In the genomic region with DNA sequence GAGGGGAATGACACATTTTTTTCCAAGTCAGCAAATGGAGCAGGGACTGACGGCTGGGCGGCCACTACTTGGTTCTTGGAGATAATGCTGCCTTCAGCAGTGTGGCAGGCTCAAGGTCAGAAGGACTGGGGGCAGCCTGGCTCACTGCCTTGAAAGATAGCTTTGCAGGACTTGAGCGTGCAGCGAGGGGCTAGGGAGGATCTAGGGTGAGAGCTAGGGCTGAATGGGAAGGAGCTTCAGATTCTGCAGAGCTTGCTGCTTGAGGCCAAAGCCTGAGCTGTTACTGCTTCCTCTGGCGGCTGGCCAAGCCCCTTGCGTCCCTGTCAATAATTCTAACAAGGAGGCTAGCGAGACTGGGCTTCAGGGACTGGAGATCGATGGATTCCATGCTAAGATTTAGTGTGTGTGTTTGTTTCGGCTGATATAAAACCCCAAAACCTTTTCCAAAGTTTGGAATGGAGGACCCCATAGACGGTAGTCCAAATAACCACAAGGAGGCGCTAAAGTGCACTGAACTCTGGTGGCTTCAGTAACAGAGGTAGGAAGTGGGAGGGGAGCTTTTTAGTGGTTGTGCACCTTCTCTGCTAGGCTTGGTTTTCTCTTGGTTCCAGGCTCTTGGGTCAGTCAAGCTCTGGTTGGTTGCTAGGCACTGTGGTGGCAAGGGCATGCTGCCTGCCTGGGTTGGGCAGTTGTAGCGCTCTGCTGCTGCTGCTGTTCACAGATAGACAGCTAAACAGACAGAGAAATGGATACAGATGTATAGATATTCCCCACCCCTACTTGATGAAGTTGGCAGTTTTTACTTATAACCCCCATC, we compare ENCODE assay signal across 9 mouse cellular contexts. TPM values are rescaled to one million over a fixed set of nuclear protein-coding genes. Genes with fewer than 3 reads are reported as not detected.
A peak's percentile ranks its signal among the peaks of the same experiment; 100 is the strongest.
DNase-seq lines count a peak whose midpoint lies in the region; ATAC-seq and TF ChIP-seq lines count a peak whose summit lies in the region.
"Had no signal": no experiment of that assay in that cellular context is flagged by ENCODE, and none has a peak within 500 bp of the region (broad histone marks: within the 10 kb centered on the region; RNA-seq: fewer than 3 reads in every experiment).

No protein-coding gene starts in this region.

- peak overlapping the region; percentile 100 for H3K27ac ChIP-seq in embryonic facial prominence, embryonic 15.5 days (replicated peaks)
- peak overlapping the region; percentile 100 for H3K27ac ChIP-seq in heart, embryonic 11.5 days (ENCODE audit: low read depth, low read length)
- H3K27ac ChIP-seq in kidney, embryonic 14.5 days (ENCODE audit: low read depth, low read length): peak overlapping the region; percentile 100
- peak overlapping the region; percentile 84 for H3K27ac ChIP-seq in liver, adult 2 months (replicated peaks; ENCODE audit: insufficient read depth, low read depth, low read length)
- peak overlapping the region; percentile 100 for H3K27ac ChIP-seq in stomach, embryonic 14.5 days (ENCODE audit: low read length)

- peak; percentile 1; the same call in 1 of the 2 replicates for TF ChIP-seq CTCF in liver, adult 2 months (IDR thresholded peaks at IDR 0.05; ENCODE audit: low read depth, low read length)

- H3K36me3 ChIP-seq in embryonic facial prominence, embryonic 15.5 days: peaks cover 42% of the 10 kb centered on the region
- peaks cover 24% of the 10 kb centered on the region for H3K36me3 ChIP-seq in heart, embryonic 11.5 days (ENCODE audit: control insufficient read depth, insufficient read depth, low read length)
- peaks cover 59% of the 10 kb centered on the region for H3K36me3 ChIP-seq in kidney, embryonic 14.5 days (ENCODE audit: control insufficient read depth, insufficient read depth, low read length)
- H3K36me3 ChIP-seq in liver, adult 2 months (ENCODE audit: control insufficient read depth, insufficient read depth, low read length): peaks cover 4% of the 10 kb centered on the region; the same call in 1 of the 2 replicates
- H3K36me3 ChIP-seq in stomach, embryonic 14.5 days (ENCODE audit: control insufficient read depth, insufficient read depth, low read length): peaks cover 38% of the 10 kb centered on the region

- peak overlapping the region; percentile 31 for H3K9ac ChIP-seq in embryonic facial prominence, embryonic 15.5 days
- H3K9ac ChIP-seq in heart, embryonic 11.5 days (ENCODE audit: low read depth, low read length): peak overlapping the region; percentile 89
- H3K9ac ChIP-seq in kidney, embryonic 14.5 days (ENCODE audit: low read depth, low read length): peak overlapping the region; percentile 50; the same call in 1 of the 2 replicates
- peak overlapping the region; percentile 26; the same call in 1 of the 2 replicates for H3K9ac ChIP-seq in liver, adult 2 months (ENCODE audit: low read depth, low read length)
- H3K9ac ChIP-seq in stomach, embryonic 14.5 days (replicated peaks; ENCODE audit: low read depth, low read length): no peak overlapping the region; the same call in 1 of the 2 replicates

- peak; percentile 85 for DNase-seq in CD4-positive helper T cell, adult 2 months (ENCODE audit: low read depth, low spot score)
- peak; percentile 24 to 51 for DNase-seq in adrenal gland, postnatal 4 days (ENCODE audit: low spot score in 2 of 2)
- peak; percentile 40 for DNase-seq in liver, adult 2 months (ENCODE audit: extremely low read depth, low read depth, low spot score)

- H3K9me3 ChIP-seq in embryonic facial prominence, embryonic 15.5 days (replicated peaks): no peaks in the 10 kb centered on the region
- no peaks in the 10 kb centered on the region for H3K9me3 ChIP-seq in heart, embryonic 11.5 days (replicated peaks; ENCODE audit: control insufficient read depth, low read length)
- no peaks in the 10 kb centered on the region for H3K9me3 ChIP-seq in kidney, embryonic 14.5 days (ENCODE audit: control insufficient read depth, low read length)
- H3K9me3 ChIP-seq in stomach, embryonic 14.5 days (ENCODE audit: control insufficient read depth, low read depth, low read length): no peaks in the 10 kb centered on the region

- H3K79me2 ChIP-seq in liver, adult 2 months (ENCODE audit: control insufficient read depth, insufficient read depth, low read length): no peaks in the 10 kb centered on the region

- peak overlapping the region; percentile 53 for H3K4me2 ChIP-seq in embryonic facial prominence, embryonic 15.5 days (replicated peaks)
- peak overlapping the region; percentile 86 for H3K4me2 ChIP-seq in heart, embryonic 11.5 days
- H3K4me2 ChIP-seq in kidney, embryonic 14.5 days (replicated peaks; ENCODE audit: low read depth, low read length): peak overlapping the region; percentile 57
- peak overlapping the region; percentile 74 for H3K4me2 ChIP-seq in stomach, embryonic 14.5 days (replicated peaks; ENCODE audit: low read depth, low read length)

- TF ChIP-seq POLR2A in liver, adult 2 months (IDR thresholded peaks at IDR 0.05; ENCODE audit: extremely low read depth, insufficient read depth, low read length): no peak

- peak; percentile 46 for ATAC-seq in embryonic facial prominence, embryonic 15.5 days (ENCODE audit: insufficient number of reproducible peaks, low FRiP score, low TSS enrichment, low read depth)
- peak; percentile 50 for ATAC-seq in heart, embryonic 11.5 days (replicated peaks; ENCODE audit: insufficient number of reproducible peaks, low FRiP score, low TSS enrichment)
- peak; percentile 15 for ATAC-seq in kidney, embryonic 14.5 days (ENCODE audit: low FRiP score, low TSS enrichment)
- ATAC-seq in monocyte, adult 5-6 weeks (replicated peaks; ENCODE audit: insufficient number of reproducible peaks, low FRiP score, low TSS enrichment, poor library complexity, severe bottlenecking): peak; percentile 83
- peak; percentile 38 for ATAC-seq in stomach, embryonic 14.5 days (ENCODE audit: insufficient number of reproducible peaks, insufficient read depth, low FRiP score, low read depth)

- 6% methylated on average over 12 of the region's 12 CpGs for WGBS in embryonic facial prominence, embryonic 15.5 days
- WGBS in heart, embryonic 11.5 days (ENCODE audit: insufficient replicate concordance): 11% methylated on average over 12 of the region's 12 CpGs
- WGBS in kidney, embryonic 14.5 days: 9% methylated on average over 12 of the region's 12 CpGs
- WGBS in liver, adult 2 months: 37% methylated on average over 12 of the region's 12 CpGs
- WGBS in stomach, embryonic 14.5 days: 9% methylated on average over 12 of the region's 12 CpGs

- H3K4me3 ChIP-seq in embryonic facial prominence, embryonic 15.5 days (replicated peaks): peak overlapping the region; percentile 29; the same call in 1 of the 2 replicates
- H3K4me3 ChIP-seq in heart, embryonic 11.5 days (ENCODE audit: low read depth, low read length): peak overlapping the region; percentile 25; the same call in 1 of the 2 replicates
- peak overlapping the region; percentile 9; the same call in 1 of the 2 replicates for H3K4me3 ChIP-seq in kidney, embryonic 14.5 days (ENCODE audit: low read length)
- H3K4me3 ChIP-seq in liver, adult 2 months (ENCODE audit: insufficient read depth, low read depth, low read length): peak overlapping the region; percentile 12; the same call in 1 of the 2 replicates
- H3K4me3 ChIP-seq in stomach, embryonic 14.5 days (ENCODE audit: low read depth, low read length): no peak overlapping the region
- H3K4me3 ChIP-seq: erythroblast, embryonic 14.5 days had no signal

- no peaks in the 10 kb centered on the region for H3K27me3 ChIP-seq in embryonic facial prominence, embryonic 15.5 days
- no peaks in the 10 kb centered on the region for H3K27me3 ChIP-seq in heart, embryonic 11.5 days (ENCODE audit: control insufficient read depth, insufficient read depth, low read length)
- no peaks in the 10 kb centered on the region for H3K27me3 ChIP-seq in kidney, embryonic 14.5 days (ENCODE audit: control insufficient read depth, insufficient read depth, low read length)
- H3K27me3 ChIP-seq in liver, adult 2 months (ENCODE audit: control insufficient read depth, insufficient read depth, low read length): no peaks in the 10 kb centered on the region
- no peaks in the 10 kb centered on the region for H3K27me3 ChIP-seq in stomach, embryonic 14.5 days (ENCODE audit: control insufficient read depth, insufficient read depth, low read length)

- peaks cover 65% of the 10 kb centered on the region for H3K4me1 ChIP-seq in embryonic facial prominence, embryonic 15.5 days
- H3K4me1 ChIP-seq in heart, embryonic 11.5 days (ENCODE audit: control insufficient read depth, insufficient read depth, low read length): peaks cover 67% of the 10 kb centered on the region
- peaks cover 62% of the 10 kb centered on the region for H3K4me1 ChIP-seq in kidney, embryonic 14.5 days (ENCODE audit: control insufficient read depth, insufficient read depth, low read length)
- peaks cover 4% of the 10 kb centered on the region; the same call in 1 of the 2 replicates for H3K4me1 ChIP-seq in liver, adult 2 months (ENCODE audit: control insufficient read depth, insufficient read depth, low read length)
- peaks cover 62% of the 10 kb centered on the region for H3K4me1 ChIP-seq in stomach, embryonic 14.5 days (ENCODE audit: control insufficient read depth, insufficient read depth, low read length)

RNA-seq across cellular contexts. Expression of a gene that starts 25.1 kb away (rescaled TPM):
- 100 to 1,000 TPM; 165 to 169 TPM for total RNA-seq in adrenal gland, postnatal 4 days (2021)
- 146 and 154 TPM in 2 replicates for polyA plus RNA-seq in embryonic facial prominence, embryonic 15.5 days (2015; fragmentation: Nextera tagmentation; extraction: Ambion mirVana)
- 50.3 and 63.5 TPM in 2 replicates for polyA plus RNA-seq in heart, embryonic 11.5 days (2014; fragmentation: Nextera tagmentation; extraction: Ambion mirVana)
- polyA plus RNA-seq in kidney, embryonic 14.5 days (2014; fragmentation: Nextera tagmentation; extraction: Ambion mirVana): 92.3 and 96.0 TPM in 2 replicates
- total RNA-seq in liver, adult 2 months (2014; rRNA removed): 18.3 and 25.1 TPM in 2 replicates
- polyA plus RNA-seq in liver, adult 2 months (2012; rRNA removed): 48.9 and 54.3 TPM in 2 replicates
- total RNA-seq in monocyte, adult 5-6 weeks (2017): 23.0 to 45.8 TPM (median 34.5 TPM) in 3 replicates
- 82.6 and 85.4 TPM in 2 replicates for polyA plus RNA-seq in stomach, embryonic 14.5 days (2014; fragmentation: Nextera tagmentation; extraction: Ambion mirVana)

RNA-seq across cellular contexts. Expression of a gene that starts 25.3 kb away (rescaled TPM):
- 10 to 100 TPM; 77.6 to 90.3 TPM for total RNA-seq in adrenal gland, postnatal 4 days (2021)
- polyA plus RNA-seq in embryonic facial prominence, embryonic 15.5 days (2015; fragmentation: Nextera tagmentation; extraction: Ambion mirVana): 29.4 and 32.1 TPM in 2 replicates
- polyA plus RNA-seq in heart, embryonic 11.5 days (2014; fragmentation: Nextera tagmentation; extraction: Ambion mirVana): 61.5 and 66.0 TPM in 2 replicates
- polyA plus RNA-seq in kidney, embryonic 14.5 days (2014; fragmentation: Nextera tagmentation; extraction: Ambion mirVana): 21.4 and 30.6 TPM in 2 replicates
- total RNA-seq in liver, adult 2 months (2014; rRNA removed): 9.2 and 24.3 TPM in 2 replicates
- 65.2 and 92.6 TPM in 2 replicates for polyA plus RNA-seq in liver, adult 2 months (2012; rRNA removed)
- total RNA-seq in monocyte, adult 5-6 weeks (2017): 5.1 to 16.4 TPM (median 6.8 TPM) in 3 replicates
- polyA plus RNA-seq in stomach, embryonic 14.5 days (2014; fragmentation: Nextera tagmentation; extraction: Ambion mirVana): 27.3 and 30.0 TPM in 2 replicates

RNA-seq across cellular contexts. Expression of a gene that starts 33.1 kb away (rescaled TPM):
- 10 to 100 TPM; 10.6 to 11.6 TPM for total RNA-seq in adrenal gland, postnatal 4 days (2021)
- 2.2 and 3.0 TPM in 2 replicates for polyA plus RNA-seq in embryonic facial prominence, embryonic 15.5 days (2015; fragmentation: Nextera tagmentation; extraction: Ambion mirVana)
- 2.4 TPM in 2 replicates for polyA plus RNA-seq in heart, embryonic 11.5 days (2014; fragmentation: Nextera tagmentation; extraction: Ambion mirVana)
- 5.5 and 7.2 TPM in 2 replicates for polyA plus RNA-seq in kidney, embryonic 14.5 days (2014; fragmentation: Nextera tagmentation; extraction: Ambion mirVana)
- total RNA-seq in liver, adult 2 months (2014; rRNA removed): 0.54 and 0.55 TPM in 2 replicates
- 1.1 TPM in 2 replicates for polyA plus RNA-seq in liver, adult 2 months (2012; rRNA removed)
- 0.29 to 1.8 TPM (median 1.7 TPM) in 3 replicates for total RNA-seq in monocyte, adult 5-6 weeks (2017)
- 2.8 and 3.1 TPM in 2 replicates for polyA plus RNA-seq in stomach, embryonic 14.5 days (2014; fragmentation: Nextera tagmentation; extraction: Ambion mirVana)

RNA-seq across cellular contexts. Expression of a gene that starts 48.9 kb away (rescaled TPM):
- 10 to 100 TPM; 25.9 to 33.9 TPM for total RNA-seq in adrenal gland, postnatal 4 days (2021)
- polyA plus RNA-seq in embryonic facial prominence, embryonic 15.5 days (2015; fragmentation: Nextera tagmentation; extraction: Ambion mirVana): 34.6 and 34.7 TPM in 2 replicates
- 19.5 and 21.3 TPM in 2 replicates for polyA plus RNA-seq in heart, embryonic 11.5 days (2014; fragmentation: Nextera tagmentation; extraction: Ambion mirVana)
- polyA plus RNA-seq in kidney, embryonic 14.5 days (2014; fragmentation: Nextera tagmentation; extraction: Ambion mirVana): 31.0 and 34.7 TPM in 2 replicates
- 8.9 and 11.2 TPM in 2 replicates for total RNA-seq in liver, adult 2 months (2014; rRNA removed)
- 44.8 and 47.3 TPM in 2 replicates for polyA plus RNA-seq in liver, adult 2 months (2012; rRNA removed)
- 11.3 to 25.4 TPM (median 19.3 TPM) in 3 replicates for total RNA-seq in monocyte, adult 5-6 weeks (2017)
- polyA plus RNA-seq in stomach, embryonic 14.5 days (2014; fragmentation: Nextera tagmentation; extraction: Ambion mirVana): 35.8 and 37.8 TPM in 2 replicates

Comparison
In these comparisons a context has a peak if more than half of its experiments do, and no peak if none do; other contexts are left out.
1. ATAC-seq: peak in every context shown above with its lines; median percentile 83 in monocyte, adult 5-6 weeks; 50 in heart, embryonic 11.5 days; 46 in embryonic facial prominence, embryonic 15.5 days; 38 in stomach, embryonic 14.5 days; 15 in kidney, embryonic 14.5 days.